Mouse (Mus musculus) neural tube, embryonic 14.5 days (tissue): Measurements from ENCODE around the gene Trp53tg5. TPM values are rescaled to one million over a fixed set of nuclear protein-coding genes. Genes with fewer than 3 reads are reported as not detected.

Experiments
- ATAC-seq: fragments of 200-750 bp; cut with Nextera tagmentation; 2 replicates; pipeline ENCODE4 v1.8.0; 2017; ENCODE audit warnings: low read depth, mild to moderate bottlenecking, moderate TSS enrichment, moderate library complexity
- H3K27ac ChIP-seq: fragments of 300-500 bp; sonication (generic); 2 replicates; pipeline ENCODE4 v1.5.1; 2014; ENCODE audit warnings: low read depth, mild to moderate bottlenecking, control low read depth, low read length, moderate library complexity, mixed read lengths
- H3K27me3 ChIP-seq: fragments of 300-500 bp; sonication (generic); 2 replicates; pipeline ENCODE4 v1.6.1; 2014; ENCODE audit warnings: low read length; ENCODE audit not compliant: control insufficient read depth, insufficient read depth
- H3K36me3 ChIP-seq: fragments of 300-500 bp; sonication (generic); 2 replicates; pipeline ENCODE4 v1.6.1; 2014; ENCODE audit warnings: low read length, mixed read lengths; ENCODE audit not compliant: control insufficient read depth, insufficient read depth
- H3K4me1 ChIP-seq: fragments of 300-500 bp; sonication (generic); 2 replicates; pipeline ENCODE4 v1.6.1; 2014; ENCODE audit warnings: low read length; ENCODE audit not compliant: control insufficient read depth, insufficient read depth
- H3K4me2 ChIP-seq: fragments of 300-500 bp; sonication (generic); 2 replicates; pipeline ENCODE4 v1.6.1; 2014; ENCODE audit warnings: mild to moderate bottlenecking, low read depth, low read length, control low read depth
- H3K4me3 ChIP-seq: fragments of 300-500 bp; sonication (generic); 2 replicates; pipeline ENCODE4 v1.5.1; 2014; ENCODE audit warnings: low read depth, low read length, control low read depth, mixed read lengths
- H3K9ac ChIP-seq: fragments of 300-500 bp; sonication (generic); replicated peaks from 2 replicates; pipeline ENCODE4 v1.6.1; 2014; ENCODE audit warnings: low read depth, mild to moderate bottlenecking, control low read depth, low read length, mixed read lengths
- H3K9me3 ChIP-seq: fragments of 300-500 bp; sonication (generic); 2 replicates; pipeline ENCODE4 v1.6.1; 2016; ENCODE audit warnings: low read length; ENCODE audit not compliant: control insufficient read depth
- WGBS: fragments of 180-500 bp; shearing (Covaris S2); extraction: QIAGEN DNeasy Blood & Tissue Kit; methylation state at CpG from one replicate; pipeline ENCODE4 v1.1.7; 2014; 5-methylcytosine and 5-hydroxymethylcytosine counted together
- polyA plus RNA-seq: library from polyadenylated mRNA; unstranded; fragments of >200 nt; fragmentation: Nextera tagmentation; extraction: Ambion mirVana; gene quantifications from 2 replicates; pipeline ENCODE4 v1.2.1, GENCODE M21; 2014

The Trp53tg5 gene
- polyA plus RNA-seq, 1 experiment from 2014 or later, result not detected

DNA sequence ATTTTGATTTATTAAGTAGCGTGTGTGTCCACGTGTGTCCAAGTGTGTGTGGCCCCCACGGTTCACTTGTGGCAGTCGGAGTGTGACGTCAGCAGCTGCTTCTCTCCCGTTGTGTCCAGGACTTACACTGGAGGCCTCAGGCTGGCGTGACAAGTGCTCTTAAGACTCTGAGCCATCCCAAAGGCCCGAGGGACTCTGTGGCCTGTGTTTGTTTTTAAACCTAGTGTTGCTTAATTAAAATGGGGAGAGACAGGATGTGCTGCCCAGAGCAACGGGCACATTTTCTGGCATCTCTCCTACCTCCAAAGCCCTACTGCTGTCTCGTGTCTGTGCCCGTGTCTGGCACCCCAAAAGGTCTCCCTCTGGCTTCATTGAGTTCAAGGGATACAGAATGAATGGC lies 50.1 kb downstream of the Trp53tg5 start:
- no peak for ATAC-seq
- H3K4me1 ChIP-seq, result no peaks in the 10 kb centered on the region
- no peak overlapping the region for H3K9ac ChIP-seq
- no peaks in the 10 kb centered on the region for H3K27me3 ChIP-seq
- H3K4me2 ChIP-seq, result no peak overlapping the region
- no peak overlapping the region for H3K4me3 ChIP-seq
- H3K27ac ChIP-seq, result no peak overlapping the region
- no peaks in the 10 kb centered on the region for H3K9me3 ChIP-seq
- no peaks in the 10 kb centered on the region for H3K36me3 ChIP-seq
- 89% methylated on average over 11 of the region's 11 CpGs for WGBS

GRCm38 (mm10) chr2:164422675-164423393 lies 50.7 kb downstream of the Trp53tg5 start:
- no peak for ATAC-seq
- H3K27me3 ChIP-seq, result no peaks in the 10 kb centered on the region
- no peak overlapping the region for H3K27ac ChIP-seq
- no peaks in the 10 kb centered on the region for H3K36me3 ChIP-seq
- H3K4me1 ChIP-seq, result no peaks in the 10 kb centered on the region
- no peak overlapping the region for H3K4me2 ChIP-seq
- no peak overlapping the region for H3K4me3 ChIP-seq
- 93% methylated on average over 15 of the region's 15 CpGs for WGBS
- H3K9me3 ChIP-seq, result no peaks in the 10 kb centered on the region
- H3K9ac ChIP-seq, result no peak overlapping the region

- Histone ChIP-seq H3K36me3 (no peaks in the 10 kb centered on the region), H3K27me3 (no peaks in the 10 kb centered on the region), H3K9ac (no peak overlapping the region), H3K4me3 (no peak overlapping the region), H3K4me2 (no peak overlapping the region), H3K4me1 (no peaks in the 10 kb centered on the region), H3K9me3 (no peaks in the 10 kb centered on the region), H3K27ac (no peak overlapping the region)
- ATAC-seq, result no peak
- WGBS, result 92% methylated on average over 8 of the region's 8 CpGs
These were observed 51.5 kb downstream of the Trp53tg5 start for GRCm38 (mm10) chr2:164421979-164422378.

- Histone ChIP-seq H3K27me3 (no peaks in the 10 kb centered on the region), H3K9ac (no peak overlapping the region), H3K4me2 (no peak overlapping the region), H3K4me1 (no peaks in the 10 kb centered on the region), H3K36me3 (no peaks in the 10 kb centered on the region), H3K27ac (no peak overlapping the region), H3K4me3 (no peak overlapping the region), H3K9me3 (no peaks in the 10 kb centered on the region)
- 91% methylated on average over 7 of the region's 7 CpGs for WGBS
- ATAC-seq, result no peak
These were observed 52.2 kb downstream of the Trp53tg5 start for GRCm38 (mm10) chr2:164421306-164421705.

Other genes with a start within 250 kb of the Trp53tg5 start
- not detected in 2 replicates for gene Svs2, start 235.3 kb downstream of the Trp53tg5 start, polyA plus RNA-seq
- not detected in 2 replicates for gene Svs3b, start 217.1 kb downstream of the Trp53tg5 start, polyA plus RNA-seq
- not detected in 2 replicates for gene Svs4, start 195.3 kb downstream of the Trp53tg5 start, polyA plus RNA-seq
- not detected in 2 replicates for gene Svs3a, start 184.5 kb downstream of the Trp53tg5 start, polyA plus RNA-seq
- gene Svs6, start 157.0 kb downstream of the Trp53tg5 start, polyA plus RNA-seq, result not detected in 2 replicates
- not detected in 2 replicates for gene Svs5, start 141.0 kb downstream of the Trp53tg5 start, polyA plus RNA-seq
- gene Slpi, start 84.6 kb downstream of the Trp53tg5 start, polyA plus RNA-seq, result not detected in 2 replicates
- 0.11 and 0.17 TPM in 2 replicates for gene Rbpjl, start 70.6 kb downstream of the Trp53tg5 start, polyA plus RNA-seq
- 0.36 and 0.82 TPM in 2 replicates for gene Matn4, start 68.6 kb downstream of the Trp53tg5 start, polyA plus RNA-seq
- gene Sdc4, start 29.8 kb downstream of the Trp53tg5 start, polyA plus RNA-seq, result 3.6 and 7.1 TPM in 2 replicates
- gene Sys1, start 16.8 kb downstream of the Trp53tg5 start, polyA plus RNA-seq, result 88.9 and 96.3 TPM in 2 replicates
- gene Gm20458, start 12.8 kb downstream of the Trp53tg5 start, polyA plus RNA-seq, result 3.0 and 3.1 TPM in 2 replicates
- gene Dbndd2, start 12.4 kb upstream of the Trp53tg5 start, polyA plus RNA-seq, result 13.7 and 15.6 TPM in 2 replicates
- 96.6 and 118 TPM in 2 replicates for gene Pigt, start 23.8 kb upstream of the Trp53tg5 start, polyA plus RNA-seq
- 0.76 and 1.4 TPM in 2 replicates for gene Wfdc2, start 88.7 kb upstream of the Trp53tg5 start, polyA plus RNA-seq
- not detected in 2 replicates for gene Spint3, start 99.7 kb upstream of the Trp53tg5 start, polyA plus RNA-seq
- not detected in 2 replicates for gene Wfdc6a, start 111.7 kb upstream of the Trp53tg5 start, polyA plus RNA-seq
- gene Eppin, start 119.9 kb upstream of the Trp53tg5 start, polyA plus RNA-seq, result not detected in 2 replicates
- not detected in 2 replicates for gene Wfdc6b, start 139.8 kb upstream of the Trp53tg5 start, polyA plus RNA-seq
- gene Wfdc8, start 139.9 kb upstream of the Trp53tg5 start, polyA plus RNA-seq, result not detected in 2 replicates
- not detected in 2 replicates for gene Wfdc16, start 165.1 kb upstream of the Trp53tg5 start, polyA plus RNA-seq
- gene Wfdc10, start 182.3 kb upstream of the Trp53tg5 start, polyA plus RNA-seq, result not detected in 2 replicates
- gene Wfdc9, start 182.9 kb upstream of the Trp53tg5 start, polyA plus RNA-seq, result not detected in 2 replicates
- gene Wfdc11, start 200.4 kb upstream of the Trp53tg5 start, polyA plus RNA-seq, result not detected in 2 replicates
- gene Wfdc13, start 211.4 kb upstream of the Trp53tg5 start, polyA plus RNA-seq, result not detected in 2 replicates
- gene Spint4, start 224.8 kb upstream of the Trp53tg5 start, polyA plus RNA-seq, result not detected in 2 replicates
- gene Spint5, start 241.6 kb upstream of the Trp53tg5 start, polyA plus RNA-seq, result not detected in 2 replicates